Mouse (Mus musculus) small intestine, adult 2 months (tissue): Measurements from ENCODE around the gene Kpna2.

ENCODE experiments used
- CTCF ChIP-seq: fragments of 200-500 bp; IDR thresholded peaks from 2 replicates; pipeline ENCODE4 v1.5.1; 2012; ENCODE audit warnings: low read depth, mild to moderate bottlenecking, control low read depth, inconsistent platforms, low read length, moderate library complexity, mixed read lengths; ENCODE audit not compliant: insufficient replicate concordance, insufficient read length; ENCODE audit errors: extremely low read depth
- POLR2A ChIP-seq: fragments of 200-500 bp; IDR thresholded peaks from 2 replicates; pipeline ENCODE4 v1.6.1; 2012; ENCODE audit warnings: low read depth, mild to moderate bottlenecking, control low read depth, inconsistent platforms, low read length, moderate library complexity

DNA sequence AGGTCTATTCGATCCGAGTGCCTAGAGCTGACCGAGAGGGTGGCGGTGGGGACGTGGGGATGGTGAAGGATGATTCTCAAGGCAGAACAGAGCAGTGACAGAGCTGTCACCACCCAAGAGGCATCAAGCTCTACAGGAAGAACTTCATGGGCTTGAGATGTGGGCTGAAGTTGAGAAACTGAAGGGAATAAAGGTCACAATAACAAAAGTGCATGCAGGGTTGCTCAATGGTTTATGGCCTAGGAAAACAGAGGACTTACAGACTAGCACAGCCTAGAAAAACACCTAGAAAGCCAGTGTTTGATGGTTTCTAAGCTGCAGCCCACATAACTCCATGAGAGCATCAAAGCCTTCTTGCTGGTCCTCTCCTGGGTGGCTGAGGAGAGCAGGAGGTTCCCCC lies 40.1 kb upstream of the Kpna2 start:
- TF ChIP-seq CTCF (no peak), POLR2A (no peak)
